Mouse (Mus musculus) lung, embryonic 14.5 days (tissue): ENCODE data around the gene Vps52. TPM values are rescaled to one million over a fixed set of nuclear protein-coding genes. Genes with fewer than 3 reads are reported as not detected.

Source experiments
- ATAC-seq: fragments of 200-750 bp; cut with Nextera tagmentation; 2 replicates; pipeline ENCODE4 v1.8.0; 2017; ENCODE audit warnings: mild to moderate bottlenecking, moderate TSS enrichment, moderate library complexity; ENCODE audit not compliant: insufficient read depth
- DNase-seq: peaks from one replicate; pipeline ENCODE4 v3.0.0-alpha.2; 2015
- H3K27ac ChIP-seq: fragments of 300-500 bp; sonication (generic); 2 replicates; pipeline ENCODE4 v1.5.1; 2014; ENCODE audit warnings: low read depth, mild to moderate bottlenecking, moderate library complexity
- H3K27me3 ChIP-seq: fragments of 300-500 bp; sonication (generic); 2 replicates; pipeline ENCODE4 v1.6.1; 2014; ENCODE audit warnings: low read length, control low read depth; ENCODE audit not compliant: insufficient read depth
- H3K36me3 ChIP-seq: fragments of 300-500 bp; sonication (generic); 2 replicates; pipeline ENCODE4 v1.6.1; 2014; ENCODE audit warnings: control low read depth; ENCODE audit not compliant: insufficient read depth
- H3K4me1 ChIP-seq: fragments of 300-500 bp; sonication (generic); 2 replicates; pipeline ENCODE4 v1.6.1; 2014; ENCODE audit warnings: antibody characterized with exemption, control low read depth; ENCODE audit not compliant: insufficient read depth
- H3K4me2 ChIP-seq: fragments of 300-500 bp; sonication (generic); 2 replicates; pipeline ENCODE4 v1.6.1; 2014; ENCODE audit warnings: mild to moderate bottlenecking
- H3K4me3 ChIP-seq: fragments of 300-500 bp; sonication (generic); 2 replicates; pipeline ENCODE4 v1.5.1; 2014; ENCODE audit warnings: low read depth, low read length
- H3K9ac ChIP-seq: fragments of 300-500 bp; sonication (generic); 2 replicates; pipeline ENCODE4 v1.6.1; 2014
- H3K9me3 ChIP-seq: fragments of 300-500 bp; sonication (generic); 2 replicates; pipeline ENCODE4 v1.6.1; 2016; ENCODE audit warnings: low read depth, low read length, control low read depth
- CTCF ChIP-seq: IDR thresholded peaks from 2 replicates; pipeline ENCODE4 v1.5.1; 2016; ENCODE audit warnings: antibody characterized with exemption, low read depth
- WGBS: fragments of 180-500 bp; shearing (Covaris S2); extraction: QIAGEN DNeasy Blood & Tissue Kit; methylation state at CpG from one replicate; pipeline ENCODE4 v1.1.7; 2014; 5-methylcytosine and 5-hydroxymethylcytosine counted together
- polyA plus RNA-seq: library from polyadenylated mRNA; unstranded; fragments of >200 nt; fragmentation: Nextera tagmentation; extraction: Ambion mirVana; gene quantifications from 2 replicates; pipeline ENCODE4 v1.2.1, GENCODE M21; 2014

Vps52 gene
- polyA plus RNA-seq, 1 experiment from 2014 or later = 34.8 TPM

DNA sequence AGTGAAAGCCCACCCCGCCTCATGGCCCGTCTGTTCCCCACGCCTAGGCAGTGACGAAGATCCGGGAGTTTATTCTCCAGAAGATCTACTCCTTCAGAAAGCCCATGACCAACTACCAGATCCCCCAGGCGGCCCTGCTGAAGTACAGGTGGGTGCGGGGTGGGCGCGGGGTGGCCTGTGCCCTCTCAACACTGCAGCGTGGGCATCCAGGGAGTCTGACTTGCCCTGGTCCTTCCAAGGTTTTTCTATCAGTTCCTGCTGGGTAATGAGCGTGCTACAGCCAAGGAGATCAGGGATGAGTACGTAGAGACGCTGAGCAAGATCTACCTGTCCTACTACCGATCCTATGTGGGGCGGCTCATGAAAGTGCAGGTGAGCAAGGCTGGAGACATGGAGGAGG, 4.3 kb downstream of the Vps52 start:
- no peak for TF ChIP-seq CTCF
- Histone ChIP-seq H3K27me3 (no peaks in the 10 kb centered on the region), H3K4me1 (0 out of 2 replicates have a peak, but pooled peaks cover 2% of the 10 kb centered on the region), H3K36me3 (peaks cover 52% of the 10 kb centered on the region), H3K4me3 (no peak overlapping the region), H3K9me3 (no peaks in the 10 kb centered on the region), H3K9ac (no peak overlapping the region), H3K27ac (no peak overlapping the region), H3K4me2 (no peak overlapping the region)
- 91% methylated on average over 15 of the region's 15 CpGs for WGBS
- no peak for ATAC-seq
- DNase-seq = no peak

DNA sequence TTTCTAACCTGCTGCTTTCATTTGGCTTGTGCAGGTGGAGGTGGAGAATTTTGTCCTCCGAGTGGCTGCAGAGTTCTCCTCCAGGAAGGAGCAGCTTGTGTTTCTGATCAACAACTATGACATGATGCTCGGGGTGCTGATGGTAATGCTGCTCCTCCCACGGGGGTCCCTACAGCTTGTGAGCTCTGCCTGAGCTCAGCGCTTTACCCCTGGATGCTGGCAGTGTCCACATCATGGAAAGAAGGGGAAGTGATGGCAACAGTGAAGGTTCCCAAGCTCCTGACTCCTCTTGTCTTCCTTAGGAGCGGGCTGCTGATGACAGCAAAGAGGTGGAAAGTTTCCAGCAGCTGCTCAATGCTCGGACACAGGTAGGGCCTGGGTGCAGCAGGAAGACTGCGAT, 7.3 kb downstream of the Vps52 start:
- ATAC-seq = no peak
- TF ChIP-seq CTCF = no peak
- Histone ChIP-seq H3K27me3 (no peaks in the 10 kb centered on the region), H3K4me2 (no peak overlapping the region), H3K4me3 (no peak overlapping the region), H3K36me3 (peaks cover 59% of the 10 kb centered on the region), H3K9ac (no peak overlapping the region), H3K4me1 (no peaks in the 10 kb centered on the region), H3K27ac (no peak overlapping the region), H3K9me3 (no peaks in the 10 kb centered on the region)
- DNase-seq = no peak
- WGBS = 87% methylated on average over 7 of the region's 7 CpGs

DNA sequence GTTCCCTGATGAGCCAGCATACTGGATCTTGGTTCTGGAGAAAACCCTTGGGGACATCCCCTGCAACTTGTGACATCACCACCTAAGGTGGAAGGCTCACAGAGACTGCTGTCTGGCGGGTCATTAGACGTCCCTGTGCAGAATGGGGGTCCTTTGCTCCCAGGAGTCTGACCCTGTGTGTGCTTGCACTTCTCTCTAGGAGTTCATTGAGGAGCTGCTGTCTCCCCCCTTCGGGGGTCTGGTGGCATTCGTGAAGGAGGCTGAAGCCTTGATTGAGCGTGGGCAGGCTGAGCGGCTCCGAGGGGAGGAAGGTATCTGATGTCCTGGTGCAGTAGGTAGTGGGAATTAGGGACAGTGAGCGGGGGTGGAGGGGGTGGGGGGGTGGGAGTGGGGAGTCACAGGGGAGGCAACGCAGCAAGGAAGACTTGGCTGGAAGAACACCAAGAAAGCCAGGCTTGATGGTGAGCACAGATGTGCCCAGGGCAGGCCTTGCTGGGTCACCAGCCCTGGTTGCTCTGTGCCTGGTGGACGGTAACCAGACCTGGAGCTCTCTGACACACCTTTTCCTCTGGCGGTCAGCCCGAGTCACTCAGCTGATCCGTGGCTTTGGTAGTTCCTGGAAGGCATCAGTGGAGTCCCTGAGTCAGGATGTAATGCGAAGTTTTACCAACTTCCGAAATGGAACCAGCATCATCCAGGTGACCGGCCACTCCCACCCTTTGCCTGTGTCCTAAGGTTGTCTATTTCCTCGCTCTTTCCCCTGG, 9.7 kb downstream of the Vps52 start:
- DNase-seq (no peak), ATAC-seq (no peak)
- WGBS = 87% methylated on average over 17 of the region's 17 CpGs
- Histone ChIP-seq H3K4me2 (no peak overlapping the region), H3K4me3 (no peak overlapping the region), H3K9ac (no peak overlapping the region), H3K27me3 (no peaks in the 10 kb centered on the region), H3K9me3 (no peaks in the 10 kb centered on the region), H3K4me1 (no peaks in the 10 kb centered on the region), H3K27ac (no peak overlapping the region), H3K36me3 (peaks cover 40% of the 10 kb centered on the region)
- TF ChIP-seq CTCF = no peak

DNA sequence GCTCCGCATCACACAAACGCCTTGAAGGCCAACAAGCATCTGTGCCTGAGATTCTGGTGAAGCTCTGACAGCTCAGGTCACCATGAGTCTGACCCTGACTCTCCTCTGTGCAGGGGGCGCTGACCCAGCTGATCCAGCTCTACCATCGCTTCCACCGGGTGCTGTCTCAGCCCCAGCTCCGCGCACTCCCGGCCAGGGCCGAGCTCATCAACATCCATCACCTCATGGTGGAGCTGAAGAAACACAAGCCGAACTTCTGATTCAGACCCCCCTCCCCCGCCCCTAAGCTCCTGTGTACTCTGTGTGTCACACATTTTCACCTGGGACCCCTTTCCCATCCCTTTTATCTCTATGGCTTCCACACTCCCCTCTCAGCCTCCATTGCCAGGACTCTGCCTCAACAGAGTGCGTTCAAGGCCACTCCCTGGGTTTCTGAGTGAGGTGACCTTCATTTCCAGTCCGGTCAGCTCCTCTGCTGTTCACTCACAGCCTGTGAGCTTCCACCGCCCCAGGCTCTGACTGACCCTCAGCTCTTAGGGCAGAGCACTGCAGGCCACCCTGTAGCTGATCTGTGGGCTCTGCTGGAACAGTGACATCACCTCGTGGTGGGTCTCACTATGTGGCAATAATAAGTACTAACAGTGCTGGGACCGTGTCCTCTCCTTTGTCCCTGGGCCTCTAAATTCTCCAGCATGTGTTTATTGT, 10.4 kb downstream of the Vps52 start:
- no peak for ATAC-seq
- 78% methylated on average over 16 of the region's 16 CpGs for WGBS
- no peak for TF ChIP-seq CTCF
- no peaks in the 10 kb centered on the region for H3K4me1 ChIP-seq
- H3K9me3 ChIP-seq = no peaks in the 10 kb centered on the region
- H3K4me3 ChIP-seq = no peak overlapping the region
- DNase-seq = no peak
- H3K4me2 ChIP-seq = no peak overlapping the region
- H3K27ac ChIP-seq = no peak overlapping the region
- H3K36me3 ChIP-seq = peaks cover 35% of the 10 kb centered on the region
- H3K9ac ChIP-seq = no peak overlapping the region
- no peaks in the 10 kb centered on the region for H3K27me3 ChIP-seq

DNA sequence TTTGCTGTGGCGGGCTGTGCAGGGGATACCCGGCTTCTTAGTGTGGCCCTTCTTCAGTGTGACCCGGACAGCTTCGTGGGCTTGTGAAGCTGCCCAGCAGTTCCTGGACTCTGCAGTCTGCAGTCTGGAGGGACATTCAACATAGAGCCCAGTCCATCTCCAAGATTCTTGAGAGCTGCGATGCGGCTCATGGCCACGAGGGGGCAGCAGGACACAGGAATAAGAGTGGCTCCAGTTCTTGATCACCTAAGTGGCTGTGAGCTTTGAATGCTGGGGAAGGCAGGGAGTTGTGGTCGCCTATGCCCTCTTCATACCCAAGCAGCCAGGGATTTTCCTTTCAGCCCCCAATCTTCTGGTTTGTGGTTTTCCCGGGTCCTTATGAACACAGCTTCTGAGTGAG, 12.9 kb downstream of the Vps52 start:
- Histone ChIP-seq H3K9ac (no peak overlapping the region), H3K4me2 (no peak overlapping the region), H3K4me3 (no peak overlapping the region), H3K36me3 (peaks cover 12% of the 10 kb centered on the region), H3K27me3 (no peaks in the 10 kb centered on the region), H3K4me1 (no peaks in the 10 kb centered on the region), H3K9me3 (no peaks in the 10 kb centered on the region), H3K27ac (no peak overlapping the region)
- 2% methylated on average over 9 of the region's 9 CpGs for WGBS
- ATAC-seq = peak; percentile 73
- DNase-seq = peak; percentile 95
- peak; percentile 96 for TF ChIP-seq CTCF

DNA sequence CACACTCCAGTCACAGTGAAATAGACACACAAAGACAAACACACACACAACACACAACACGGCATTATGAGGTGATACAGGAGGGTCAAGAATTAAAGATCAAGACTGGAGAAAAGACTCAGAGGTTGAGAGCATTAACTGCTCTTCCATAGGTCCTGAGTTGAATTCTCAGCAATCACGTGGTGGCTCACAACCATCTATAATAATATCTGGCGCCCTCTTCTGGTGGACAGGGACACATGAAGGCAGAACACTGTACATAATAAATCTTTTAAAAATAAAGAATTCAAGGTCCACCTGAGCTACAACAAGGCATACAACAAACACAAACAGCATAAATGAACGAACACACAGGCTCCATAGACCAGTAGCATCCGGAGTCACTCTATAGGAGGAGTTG, 13.3 kb downstream of the Vps52 start:
- peak; percentile 69 for DNase-seq
- Histone ChIP-seq H3K27ac (no peak overlapping the region), H3K36me3 (peaks cover 10% of the 10 kb centered on the region), H3K4me2 (no peak overlapping the region), H3K9ac (no peak overlapping the region), H3K4me1 (no peaks in the 10 kb centered on the region), H3K4me3 (no peak overlapping the region), H3K27me3 (no peaks in the 10 kb centered on the region), H3K9me3 (no peaks in the 10 kb centered on the region)
- 25% methylated on average over 5 of the region's 5 CpGs for WGBS
- peak; percentile 20; the same call in 1 of the 2 replicates for ATAC-seq
- peak; percentile 48 for TF ChIP-seq CTCF

DNA sequence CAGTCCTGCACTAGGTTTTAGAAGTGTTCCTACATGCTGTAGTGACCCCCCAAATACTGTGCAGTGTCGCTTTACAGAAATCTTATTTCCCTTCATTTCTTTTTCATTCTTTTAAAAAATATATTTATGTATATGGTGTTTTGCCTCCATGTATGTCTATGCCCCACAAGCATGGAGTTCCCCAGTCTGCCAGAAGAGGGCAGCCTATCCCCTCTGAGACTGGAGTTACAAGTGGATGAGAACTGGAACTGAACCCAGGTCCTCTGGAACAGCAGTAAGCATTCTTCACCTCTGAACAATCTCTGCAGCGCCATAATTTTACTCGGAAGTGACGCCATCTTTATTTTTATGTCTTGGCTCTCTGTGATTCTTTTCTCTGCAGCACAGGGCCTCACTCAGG, 13.8 kb downstream of the Vps52 start:
- H3K9ac ChIP-seq = no peak overlapping the region
- DNase-seq (no peak), ATAC-seq (no peak)
- H3K4me3 ChIP-seq = no peak overlapping the region
- no peak overlapping the region for H3K4me2 ChIP-seq
- 81% methylated on average over 4 of the region's 4 CpGs for WGBS
- no peaks in the 10 kb centered on the region for H3K4me1 ChIP-seq
- peak; percentile 34; the same call in 1 of the 2 replicates for TF ChIP-seq CTCF
- no peaks in the 10 kb centered on the region for H3K9me3 ChIP-seq
- H3K27me3 ChIP-seq = no peaks in the 10 kb centered on the region
- H3K27ac ChIP-seq = no peak overlapping the region
- peaks cover 8% of the 10 kb centered on the region for H3K36me3 ChIP-seq
